Mouse (Mus musculus) lung, adult 2 months (tissue): ENCODE data around the gene Zfp385c.

Experiments
- CTCF ChIP-seq: fragments of 200-500 bp; IDR thresholded peaks from 2 replicates; pipeline ENCODE4 v1.5.1; 2011; ENCODE audit warnings: mild to moderate bottlenecking, low read length, control low read depth; ENCODE audit not compliant: insufficient read depth
- POLR2A ChIP-seq: fragments of 200-500 bp; IDR thresholded peaks from 2 replicates; pipeline ENCODE4 v1.6.1; 2011; ENCODE audit warnings: low read depth, mild to moderate bottlenecking, control low read depth, low read length, borderline replicate concordance; ENCODE audit errors: extremely low read depth

GRCm38 (mm10) chr11:100673169-100673568 lies 19.1 kb downstream of the Zfp385c start:
- TF ChIP-seq POLR2A (no peak), CTCF (no peak)
